Mouse (Mus musculus): ENCODE measurements around the gene Il34.

DNA sequence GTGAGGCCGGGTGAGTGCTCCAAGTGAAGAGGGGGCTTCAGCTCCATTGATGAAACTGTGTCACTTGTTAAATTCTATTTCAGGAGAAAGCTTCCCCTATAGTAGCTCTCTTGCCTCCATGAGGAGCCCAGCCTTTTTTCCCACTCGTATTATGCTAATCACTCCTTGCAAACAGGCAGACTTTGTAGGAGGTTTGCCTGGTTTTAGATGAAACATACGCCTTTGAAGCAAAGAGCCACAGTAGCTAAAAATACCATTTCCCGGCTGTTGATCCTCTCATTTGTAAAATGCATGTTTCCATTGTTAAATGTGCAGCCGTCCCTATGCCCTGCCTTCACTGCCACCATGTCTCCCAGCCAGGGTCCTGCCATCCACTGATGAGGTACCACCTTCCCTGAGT is 108.2 kb downstream of the Il34 start:
- TF ChIP-seq CTCF (IDR thresholded peaks at IDR 0.05; ENCODE audit: borderline replicate concordance, extremely low read depth, insufficient read depth, insufficient read length), result no peak
- TF ChIP-seq POLR2A (IDR thresholded peaks at IDR 0.05; ENCODE audit: borderline replicate concordance, extremely low read depth, insufficient read depth, insufficient read length, poor library complexity, severe bottlenecking), result no peak
